Mouse (Mus musculus) neural tube, embryonic 13.5 days (tissue): ENCODE measurements at regions not wholly inside any gene's neighbourhood (a gene's known extent, or its start where the extent isn't known, plus 50 kb on each side); places are given as distances from the start of the nearest gene placed in this dataset.
A peak's percentile ranks its signal among the peaks of the same experiment; 100 is the strongest.

Experiments used
- ATAC-seq: fragments of 200-750 bp; cut with Nextera tagmentation; 2 replicates; pipeline ENCODE4 v1.8.0; 2017; ENCODE audit warnings: low read depth, mild to moderate bottlenecking, moderate TSS enrichment, moderate library complexity
- H3K27ac ChIP-seq: fragments of 300-500 bp; sonication (generic); replicated peaks from 2 replicates; pipeline ENCODE4 v1.5.1; 2015; ENCODE audit warnings: moderate library complexity, mild to moderate bottlenecking, inconsistent platforms
- H3K27me3 ChIP-seq: fragments of 300-500 bp; sonication (generic); 2 replicates; pipeline ENCODE4 v1.6.1; 2015; ENCODE audit warnings: mild to moderate bottlenecking, inconsistent platforms
- H3K36me3 ChIP-seq: fragments of 300-500 bp; sonication (generic); 2 replicates; pipeline ENCODE4 v1.6.1; 2015; ENCODE audit warnings: mild to moderate bottlenecking, inconsistent platforms
- H3K4me1 ChIP-seq: fragments of 300-500 bp; sonication (generic); replicated peaks from 2 replicates; pipeline ENCODE4 v1.6.1; 2015; ENCODE audit warnings: inconsistent platforms
- H3K4me2 ChIP-seq: fragments of 300-500 bp; sonication (generic); 2 replicates; pipeline ENCODE4 v1.6.1; 2015; ENCODE audit warnings: inconsistent platforms, mild to moderate bottlenecking, moderate library complexity
- H3K4me3 ChIP-seq: fragments of 300-500 bp; sonication (generic); 2 replicates; pipeline ENCODE4 v1.5.1; 2015; ENCODE audit warnings: mild to moderate bottlenecking, inconsistent platforms
- H3K9ac ChIP-seq: fragments of 300-500 bp; sonication (generic); 2 replicates; pipeline ENCODE4 v1.6.1; 2015; ENCODE audit warnings: moderate library complexity, mild to moderate bottlenecking, inconsistent platforms
- H3K9me3 ChIP-seq: fragments of 300-500 bp; sonication (generic); 2 replicates; pipeline ENCODE4 v1.6.1; 2016; ENCODE audit warnings: inconsistent platforms
- WGBS: fragments of 180-500 bp; shearing (Covaris S2); methylation state at CpG from one replicate; pipeline ENCODE4 v1.1.7; 2015; 5-methylcytosine and 5-hydroxymethylcytosine counted together

DNA sequence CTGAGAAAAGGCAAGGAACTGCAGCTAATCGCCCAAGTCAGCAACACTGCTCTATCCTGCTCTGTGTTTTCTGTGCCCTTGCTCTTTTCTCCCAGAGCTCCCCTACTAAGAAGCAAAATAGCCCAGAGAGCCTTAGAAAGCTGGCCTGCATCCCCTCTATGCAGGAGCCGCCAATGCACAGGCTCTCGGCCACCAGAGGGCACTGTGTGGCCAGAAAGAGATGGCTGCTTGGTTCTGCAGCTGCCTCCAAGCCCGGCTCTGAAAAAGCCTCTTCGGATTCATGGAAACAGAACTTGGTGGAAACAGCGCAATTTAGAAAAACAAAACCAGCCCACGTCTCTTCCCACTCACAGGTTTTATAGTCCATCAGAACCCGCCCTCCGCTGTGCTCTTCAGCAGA lies 1628.4 kb upstream of the Gm6569 start:
- no peak overlapping the region for H3K9ac ChIP-seq
- peak; percentile 91 for ATAC-seq
- peaks cover 20% of the 10 kb centered on the region for H3K4me1 ChIP-seq
- H3K27ac ChIP-seq, result peak overlapping the region; percentile 47
- H3K9me3 ChIP-seq, result no peaks in the 10 kb centered on the region
- WGBS, result 13% methylated on average over 9 of the region's 9 CpGs
- no peak overlapping the region for H3K4me3 ChIP-seq
- no peaks in the 10 kb centered on the region for H3K36me3 ChIP-seq
- 0 out of 2 replicates have a peak overlapping the region, but pooled peaks have one; percentile 13 for H3K4me2 ChIP-seq
- no peaks in the 10 kb centered on the region for H3K27me3 ChIP-seq

DNA sequence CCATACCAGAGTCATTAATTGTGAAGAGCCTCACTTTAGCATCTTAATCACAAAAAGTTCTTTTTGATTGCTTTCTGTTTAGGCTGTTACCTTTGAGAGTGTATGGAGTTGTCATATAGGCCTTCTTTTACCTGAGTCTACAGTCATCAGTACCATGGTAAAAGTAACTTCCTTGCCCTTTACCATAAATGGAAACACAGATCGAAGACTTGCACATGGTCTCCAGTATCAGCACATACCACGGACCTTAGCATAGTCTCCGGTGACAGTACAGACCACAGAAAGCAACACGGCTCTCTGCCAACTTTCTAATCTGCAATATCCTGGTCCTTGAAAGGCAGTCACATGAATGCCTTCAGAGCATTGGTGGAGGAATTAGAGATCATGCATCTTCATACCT lies 1626.8 kb upstream of the Gm6569 start:
- no peak overlapping the region for H3K4me2 ChIP-seq
- H3K27me3 ChIP-seq, result no peaks in the 10 kb centered on the region
- ATAC-seq, result no peak
- no peak overlapping the region for H3K9ac ChIP-seq
- H3K36me3 ChIP-seq, result no peaks in the 10 kb centered on the region
- H3K4me3 ChIP-seq, result no peak overlapping the region
- H3K27ac ChIP-seq, result no peak overlapping the region
- 94% methylated on average over 4 of the region's 4 CpGs for WGBS
- peaks cover 20% of the 10 kb centered on the region for H3K4me1 ChIP-seq
- no peaks in the 10 kb centered on the region for H3K9me3 ChIP-seq

DNA sequence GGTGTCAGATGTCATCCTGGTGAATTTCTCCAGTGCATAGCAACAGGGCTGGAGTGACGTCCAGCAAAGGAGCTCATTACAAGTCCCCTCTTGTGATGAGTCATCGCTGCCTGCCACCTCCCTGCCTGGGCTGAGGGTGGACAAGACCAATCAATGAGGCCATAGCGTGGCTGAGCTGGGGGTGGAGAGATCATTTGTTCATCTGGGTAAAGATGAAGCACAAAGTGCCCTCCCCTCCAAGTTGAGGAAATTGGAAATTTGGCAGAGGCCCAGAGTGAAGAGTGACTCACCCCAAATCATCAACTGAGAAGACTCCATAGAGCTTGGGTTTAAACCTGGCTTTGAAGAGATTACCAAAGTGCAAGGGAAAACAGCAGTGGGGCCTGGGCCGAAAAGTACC lies 1626.3 kb upstream of the Gm6569 start:
- Histone ChIP-seq H3K4me1 (peaks cover 20% of the 10 kb centered on the region), H3K9me3 (no peaks in the 10 kb centered on the region), H3K36me3 (no peaks in the 10 kb centered on the region), H3K9ac (no peak overlapping the region), H3K4me3 (no peak overlapping the region), H3K27me3 (no peaks in the 10 kb centered on the region), H3K27ac (no peak overlapping the region), H3K4me2 (no peak overlapping the region)
- no peak for ATAC-seq
- 68% methylated on average over 4 of the region's 4 CpGs for WGBS

DNA sequence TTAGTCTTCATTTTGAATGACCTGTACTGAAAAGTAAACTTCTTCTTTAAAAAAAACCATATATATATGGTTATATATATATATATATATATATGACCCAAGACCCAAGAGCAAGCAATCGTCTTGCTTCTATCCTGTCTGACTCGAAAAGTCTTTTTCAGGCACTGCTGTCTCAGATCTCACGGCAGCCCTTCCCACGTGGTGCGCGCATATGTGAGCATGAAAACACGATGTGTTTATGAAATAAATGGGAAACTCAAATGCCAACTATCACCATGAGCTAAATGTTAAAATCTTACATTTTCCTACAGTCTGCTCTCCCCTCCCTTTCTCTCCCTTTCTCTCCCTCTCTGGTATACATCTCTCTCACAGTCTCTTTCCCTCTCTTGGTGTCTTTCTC lies 1625.4 kb upstream of the Gm6569 start:
- Histone ChIP-seq H3K9me3 (no peaks in the 10 kb centered on the region), H3K36me3 (no peaks in the 10 kb centered on the region), H3K27me3 (no peaks in the 10 kb centered on the region), H3K4me1 (peaks cover 17% of the 10 kb centered on the region), H3K27ac (no peak overlapping the region), H3K4me3 (no peak overlapping the region), H3K9ac (no peak overlapping the region), H3K4me2 (no peak overlapping the region)
- 92% methylated on average over 7 of the region's 7 CpGs for WGBS
- no peak for ATAC-seq

DNA sequence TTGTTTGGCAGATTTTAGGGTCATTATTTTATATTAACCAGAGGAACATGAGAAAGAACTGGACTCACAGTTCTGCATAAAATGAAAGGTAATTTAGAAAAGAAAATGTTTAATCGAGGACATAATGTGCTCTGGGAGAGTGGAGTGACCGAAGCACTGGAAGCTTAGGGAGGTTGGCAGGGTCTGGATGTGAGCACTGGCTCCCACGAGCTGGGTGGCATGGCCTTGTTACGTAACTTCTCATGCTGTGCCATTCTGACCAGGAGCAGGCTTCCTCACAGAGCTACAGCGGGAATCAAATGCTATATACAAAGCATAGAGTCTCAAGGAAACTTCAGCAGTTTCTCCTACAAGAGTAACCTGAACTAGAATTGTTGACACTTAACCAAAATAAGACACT lies 1616.6 kb upstream of the Gm6569 start:
- H3K27ac ChIP-seq, result no peak overlapping the region
- WGBS, result 76% methylated on average over 5 of the region's 5 CpGs
- no peak for ATAC-seq
- H3K4me2 ChIP-seq, result no peak overlapping the region
- H3K4me1 ChIP-seq, result no peaks in the 10 kb centered on the region
- no peak overlapping the region for H3K4me3 ChIP-seq
- H3K9me3 ChIP-seq, result no peaks in the 10 kb centered on the region
- H3K9ac ChIP-seq, result no peak overlapping the region
- H3K27me3 ChIP-seq, result no peaks in the 10 kb centered on the region
- H3K36me3 ChIP-seq, result no peaks in the 10 kb centered on the region

DNA sequence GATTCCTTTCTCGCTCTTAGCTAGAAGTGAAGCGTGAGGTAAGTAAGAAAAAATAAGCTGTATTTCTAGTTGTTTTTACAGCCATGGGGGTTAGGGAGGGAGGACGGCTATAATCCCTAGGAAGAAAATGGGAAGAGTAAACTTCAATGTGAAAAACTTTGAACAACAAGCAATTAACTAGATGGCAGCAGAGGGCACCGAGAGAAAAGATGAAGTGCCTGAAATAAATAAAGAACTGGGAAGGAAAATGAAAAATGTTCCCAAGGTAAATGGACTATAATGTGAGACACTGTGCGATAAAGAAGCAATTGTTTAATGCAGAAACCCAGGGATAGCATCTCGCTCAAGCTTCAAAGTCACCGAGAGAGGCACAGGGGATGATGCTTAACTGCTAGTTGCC lies 1614.4 kb upstream of the Gm6569 start:
- Histone ChIP-seq H3K4me2 (no peak overlapping the region), H3K4me1 (no peaks in the 10 kb centered on the region), H3K36me3 (no peaks in the 10 kb centered on the region), H3K4me3 (no peak overlapping the region), H3K9ac (no peak overlapping the region), H3K9me3 (no peaks in the 10 kb centered on the region), H3K27ac (no peak overlapping the region), H3K27me3 (no peaks in the 10 kb centered on the region)
- no peak for ATAC-seq
- WGBS, result 79% methylated on average over 7 of the region's 7 CpGs

DNA sequence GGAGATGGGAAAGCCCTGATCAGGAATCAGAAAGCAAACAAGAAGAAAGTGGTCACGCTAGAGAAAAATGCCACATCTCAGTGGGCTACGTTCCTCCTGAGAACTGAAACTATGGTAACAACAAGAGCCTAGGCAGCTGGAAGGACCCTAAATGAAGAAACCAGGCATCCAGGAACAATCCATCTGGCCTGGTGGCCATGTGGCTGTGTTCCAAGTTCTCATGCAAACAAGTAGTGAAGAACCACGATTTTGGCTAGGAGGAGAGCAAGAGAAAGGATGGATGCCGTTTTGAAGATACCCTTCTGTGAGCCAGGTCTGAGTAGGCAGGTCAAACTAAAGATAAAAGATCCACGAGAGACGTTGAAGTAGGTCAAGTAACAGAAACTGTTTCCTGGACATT lies 1613.6 kb upstream of the Gm6569 start:
- no peaks in the 10 kb centered on the region for H3K36me3 ChIP-seq
- H3K4me3 ChIP-seq, result no peak overlapping the region
- no peak overlapping the region for H3K9ac ChIP-seq
- H3K4me2 ChIP-seq, result no peak overlapping the region
- H3K27me3 ChIP-seq, result no peaks in the 10 kb centered on the region
- no peaks in the 10 kb centered on the region for H3K9me3 ChIP-seq
- WGBS, result 83% methylated on average over 6 of the region's 6 CpGs
- ATAC-seq, result no peak
- no peak overlapping the region for H3K27ac ChIP-seq
- H3K4me1 ChIP-seq, result no peaks in the 10 kb centered on the region

DNA sequence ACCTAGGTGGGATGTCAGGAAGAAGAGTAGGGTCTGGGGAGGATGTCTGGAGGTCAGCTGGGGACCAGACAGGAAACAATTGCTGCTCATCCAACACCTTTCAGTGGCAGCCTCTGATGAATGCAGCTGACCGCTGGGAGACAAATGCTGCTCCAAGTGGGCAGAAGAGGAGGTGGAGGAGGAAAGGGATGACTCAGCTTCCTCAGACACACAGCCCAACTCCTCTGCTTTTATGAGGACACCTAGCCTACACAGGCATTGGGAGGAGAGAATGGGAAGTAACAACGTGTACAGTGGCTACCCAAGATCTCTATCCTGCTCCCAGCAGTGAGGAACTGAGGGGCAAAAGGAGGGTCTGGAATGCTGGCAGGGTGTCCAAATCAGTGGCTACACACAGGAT lies 1602.0 kb upstream of the Gm6569 start:
- Histone ChIP-seq H3K9ac (no peak overlapping the region), H3K4me2 (no peak overlapping the region), H3K27ac (no peak overlapping the region), H3K9me3 (no peaks in the 10 kb centered on the region), H3K4me1 (no peaks in the 10 kb centered on the region), H3K4me3 (no peak overlapping the region), H3K36me3 (no peaks in the 10 kb centered on the region), H3K27me3 (no peaks in the 10 kb centered on the region)
- ATAC-seq, result no peak
- 44% methylated on average over 2 of the region's 2 CpGs for WGBS

DNA sequence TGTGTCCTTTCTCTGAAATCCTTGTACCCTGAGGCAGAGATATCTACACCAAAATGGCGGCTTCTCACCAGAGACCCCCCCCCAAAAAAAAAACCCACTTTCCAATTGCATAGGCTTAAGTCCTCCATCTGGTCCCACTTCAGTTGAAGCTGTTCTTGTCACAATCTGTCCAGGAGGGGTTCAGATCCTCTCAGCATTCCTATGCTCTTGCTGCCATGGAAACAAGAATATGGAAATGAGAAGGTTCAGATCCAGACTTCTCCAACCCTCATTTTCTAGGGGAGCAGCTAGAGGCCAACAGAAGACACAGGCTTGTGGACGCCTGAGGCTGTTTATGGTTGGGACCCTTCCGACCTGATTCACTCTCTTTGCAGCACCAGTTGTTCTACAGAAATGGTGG lies 1569.7 kb upstream of the Gm6569 start:
- H3K4me2 ChIP-seq, result no peak overlapping the region
- no peaks in the 10 kb centered on the region for H3K27me3 ChIP-seq
- no peak for ATAC-seq
- WGBS, result 80% methylated on average over 3 of the region's 3 CpGs
- no peaks in the 10 kb centered on the region for H3K4me1 ChIP-seq
- no peak overlapping the region for H3K4me3 ChIP-seq
- no peaks in the 10 kb centered on the region for H3K36me3 ChIP-seq
- 0 out of 2 replicates have a peak, but pooled peaks cover 12% of the 10 kb centered on the region for H3K9me3 ChIP-seq
- H3K27ac ChIP-seq, result no peak overlapping the region
- H3K9ac ChIP-seq, result no peak overlapping the region

DNA sequence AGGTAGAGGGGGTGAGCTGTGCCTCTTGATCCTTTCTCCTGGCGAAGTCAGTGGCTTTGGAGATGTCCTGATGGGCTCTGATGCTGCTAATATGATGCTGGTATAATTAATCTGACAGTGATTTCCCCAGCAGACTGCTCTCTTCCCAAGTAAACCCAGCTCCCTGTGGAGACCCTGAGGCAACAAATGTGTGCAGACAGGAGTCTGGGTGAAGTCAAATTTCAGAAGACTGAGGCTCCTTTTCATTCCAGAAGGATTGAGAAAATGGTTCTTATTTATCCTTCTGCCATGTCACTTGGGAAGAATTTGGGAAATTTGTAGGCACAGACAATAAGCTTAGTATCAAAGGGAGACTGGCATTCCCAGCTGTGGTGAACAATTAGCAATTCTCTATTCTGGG lies 1550.5 kb upstream of the Gm6569 start:
- Histone ChIP-seq H3K9me3 (0 out of 2 replicates have a peak, but pooled peaks cover 4% of the 10 kb centered on the region), H3K4me2 (no peak overlapping the region), H3K36me3 (no peaks in the 10 kb centered on the region), H3K4me3 (no peak overlapping the region), H3K9ac (no peak overlapping the region), H3K27ac (0 out of 2 replicates have a peak overlapping the region, but pooled peaks have one; percentile 9), H3K4me1 (0 out of 2 replicates have a peak, but pooled peaks cover 6% of the 10 kb centered on the region), H3K27me3 (no peaks in the 10 kb centered on the region)
- WGBS, result 34% methylated on average over 1 of the region's 1 CpGs
- no peak; the same call in 1 of the 2 replicates for ATAC-seq

DNA sequence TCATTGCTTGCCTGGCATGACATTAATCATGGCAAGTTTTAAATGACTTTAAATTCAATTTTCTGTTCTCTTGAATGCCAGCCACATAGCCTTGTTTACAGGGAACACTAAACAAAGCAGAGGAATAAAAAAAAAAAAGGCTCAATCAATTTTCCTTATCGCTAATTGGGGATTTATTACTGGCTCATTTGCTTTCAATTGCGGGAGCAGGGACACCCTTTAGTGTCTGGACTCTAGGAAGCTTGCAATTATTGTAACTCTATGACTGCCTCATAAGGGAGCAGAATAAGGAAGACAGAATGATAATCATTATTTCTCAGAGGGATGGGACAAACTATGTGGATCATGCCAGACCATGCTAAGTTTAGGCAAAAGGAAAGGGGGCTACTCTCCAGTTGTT lies 1537.7 kb upstream of the Gm6569 start:
- Histone ChIP-seq H3K4me2 (no peak overlapping the region), H3K27ac (no peak overlapping the region), H3K4me1 (0 out of 2 replicates have a peak, but pooled peaks cover 4% of the 10 kb centered on the region), H3K9ac (no peak overlapping the region), H3K9me3 (no peaks in the 10 kb centered on the region), H3K4me3 (no peak overlapping the region), H3K27me3 (no peaks in the 10 kb centered on the region), H3K36me3 (no peaks in the 10 kb centered on the region)
- ATAC-seq, result no peak
- WGBS, result 53% methylated on average over 2 of the region's 2 CpGs

DNA sequence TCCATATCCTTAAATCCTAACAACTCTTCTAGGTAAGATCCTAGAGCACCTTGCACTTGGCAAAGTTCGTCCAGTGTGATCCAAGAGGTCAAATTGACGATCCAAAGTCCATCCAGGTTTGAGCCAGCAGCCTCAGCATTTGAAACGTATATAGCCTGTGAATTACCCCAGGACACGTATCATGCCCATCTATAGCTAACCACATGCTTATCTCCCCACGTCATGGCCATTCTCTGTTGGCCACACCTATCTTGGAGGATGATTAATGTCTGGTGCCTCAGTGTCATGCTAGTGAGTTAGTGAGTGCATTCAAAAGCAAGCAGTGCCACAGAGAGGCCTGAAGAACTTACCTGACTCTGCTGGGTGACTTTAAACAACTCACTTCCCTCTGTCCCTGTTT lies 1521.9 kb upstream of the Gm6569 start:
- ATAC-seq, result no peak
- H3K9ac ChIP-seq, result no peak overlapping the region
- WGBS, result 82% methylated on average over 5 of the region's 5 CpGs
- no peak overlapping the region for H3K4me2 ChIP-seq
- H3K27ac ChIP-seq, result no peak overlapping the region
- no peaks in the 10 kb centered on the region for H3K4me1 ChIP-seq
- no peaks in the 10 kb centered on the region for H3K27me3 ChIP-seq
- H3K36me3 ChIP-seq, result no peaks in the 10 kb centered on the region
- no peak overlapping the region for H3K4me3 ChIP-seq
- H3K9me3 ChIP-seq, result no peaks in the 10 kb centered on the region

DNA sequence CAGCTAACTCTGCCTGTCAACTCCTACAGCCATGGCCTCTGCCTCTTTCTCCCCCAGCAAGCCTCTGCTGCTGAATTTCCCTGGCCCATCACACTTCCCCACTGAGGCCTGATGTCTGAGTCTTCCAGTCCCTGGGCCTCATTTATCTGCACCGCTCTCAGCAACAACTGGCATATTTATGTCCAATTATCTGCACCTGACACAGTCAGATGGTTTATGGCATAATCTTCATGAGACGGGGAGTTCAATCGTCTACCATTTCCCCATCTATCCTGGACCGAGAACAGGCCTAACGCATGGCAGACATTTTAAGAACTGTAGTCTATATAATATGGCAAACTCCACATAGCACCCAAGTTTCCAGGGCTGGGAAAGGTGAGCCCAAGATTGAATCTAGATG lies 1512.8 kb upstream of the Gm6569 start:
- no peaks in the 10 kb centered on the region for H3K27me3 ChIP-seq
- no peak overlapping the region for H3K4me3 ChIP-seq
- H3K9ac ChIP-seq, result no peak overlapping the region
- 57% methylated on average over 5 of the region's 5 CpGs for WGBS
- H3K9me3 ChIP-seq, result no peaks in the 10 kb centered on the region
- H3K4me1 ChIP-seq, result peaks cover 8% of the 10 kb centered on the region; the same call in 1 of the 2 replicates
- H3K4me2 ChIP-seq, result no peak overlapping the region
- peak overlapping the region; percentile 9; the same call in 1 of the 2 replicates for H3K27ac ChIP-seq
- peak; percentile 47; the same call in 1 of the 2 replicates for ATAC-seq
- H3K36me3 ChIP-seq, result no peaks in the 10 kb centered on the region
